In the genomic region with DNA sequence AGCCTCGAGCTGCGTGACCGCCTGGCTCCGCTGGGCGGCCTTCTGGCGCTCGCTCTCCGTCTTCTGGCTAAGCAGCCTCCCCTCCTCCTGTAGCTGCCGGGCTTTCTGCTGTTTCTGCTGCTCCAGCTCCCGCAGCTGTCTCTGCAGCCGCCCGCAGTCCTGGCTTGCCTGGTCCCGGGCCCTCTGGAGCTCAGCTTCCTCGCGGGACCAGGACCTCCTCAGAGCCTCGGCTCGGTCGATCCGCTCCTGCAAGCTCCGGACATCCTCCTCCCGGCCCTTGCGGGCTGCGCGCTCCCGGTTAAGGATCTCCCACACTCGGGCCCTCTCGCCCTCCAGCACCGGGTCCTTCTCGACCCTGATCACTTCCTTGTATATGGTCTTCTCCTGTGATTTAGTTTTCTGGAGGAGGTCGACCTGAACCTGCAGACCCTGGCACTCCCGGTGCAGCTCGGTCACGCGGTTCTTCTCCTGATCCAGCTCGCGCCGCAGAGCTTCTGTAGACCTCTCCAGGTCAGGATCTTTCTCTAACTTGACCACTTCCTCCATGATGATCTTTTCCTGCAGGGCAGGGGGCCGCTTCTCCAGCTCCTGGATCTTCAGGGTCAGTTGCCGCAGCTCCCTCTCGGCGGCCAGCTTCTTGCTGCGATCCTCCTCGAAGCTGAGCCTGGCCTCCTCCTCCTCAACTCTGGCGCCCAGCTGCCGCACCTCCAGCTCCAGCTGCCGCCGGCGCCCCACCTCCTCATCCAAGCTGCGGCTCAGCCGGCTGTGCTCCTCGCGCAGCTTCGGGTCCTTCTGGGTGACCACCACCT, we compare ENCODE assay signal across 8 mouse cellular contexts. TPM values are rescaled to one million over a fixed set of nuclear protein-coding genes. Genes with fewer than 3 reads are reported as not detected.
DNase-seq lines count a peak whose midpoint lies in the region; ATAC-seq and TF ChIP-seq lines count a peak whose summit lies in the region.

No protein-coding gene starts in this region.

- ATAC-seq in lung, postnatal 0 days: no peak
- no peak for ATAC-seq in activated CD4-positive, CD25-positive, alpha-beta regulatory T cell, adult 4 months

- no peaks in the 10 kb centered on the region for H3K36me3 ChIP-seq in lung, postnatal 0 days (ENCODE audit: insufficient read depth, low read length)

- TF ChIP-seq CTCF in layer of hippocampus, adult 2 months (conservative IDR thresholded peaks at IDR 0.05): peak; percentile 30; the same call in 1 of the 2 replicates
- peak; percentile 28; the same call in 1 of the 2 replicates for TF ChIP-seq CTCF in lung, postnatal 0 days (IDR thresholded peaks at IDR 0.05)

- 26% methylated on average over 52 of the region's 53 CpGs for WGBS in lung, postnatal 0 days

- H3K27ac ChIP-seq in layer of hippocampus, adult 2 months: no peak overlapping the region; the same call in 1 of the 2 replicates
- H3K27ac ChIP-seq in lung, postnatal 0 days (ENCODE audit: low read length): no peak overlapping the region

- no peak for DNase-seq in layer of hippocampus, adult 2 months (ENCODE audit: low spot score in 2 of 2)
- no peak for DNase-seq in layer of hippocampus, postnatal 14 days (ENCODE audit: low spot score in 2 of 2)
- peak; percentile 58 for DNase-seq in embryo, embryonic 9.5 days (ENCODE audit: extremely low spot score)
- peak; percentile 47 to 59 for DNase-seq in heart, postnatal 14 days
- no peak for DNase-seq in lung, postnatal 0 days (ENCODE audit: low spot score)
- DNase-seq in urinary bladder, adult 18-20 months (ENCODE audit: low spot score in 2 of 2): no peak
- no peak for DNase-seq in layer of hippocampus, adult 11-12 months (ENCODE audit: low spot score)

- peaks cover 7% of the 10 kb centered on the region; the same call in 1 of the 2 replicates for H3K27me3 ChIP-seq in lung, postnatal 0 days (replicated peaks; ENCODE audit: insufficient read depth, low read length)

- no peak for TF ChIP-seq EP300 in lung, postnatal 0 days (IDR thresholded peaks at IDR 0.05)

- intact Hi-C loops in heart, postnatal 14 days (cut with DNase I): no loop called here

- H3K4me2 ChIP-seq in lung, postnatal 0 days (replicated peaks; ENCODE audit: low read depth, low read length): peak overlapping the region; percentile 56

- H3K9me3 ChIP-seq in lung, postnatal 0 days (ENCODE audit: low read length): no peaks in the 10 kb centered on the region

- 0 out of 2 replicates have a peak overlapping the region, but pooled peaks have one; percentile 16 for H3K9ac ChIP-seq in lung, postnatal 0 days (replicated peaks; ENCODE audit: low read depth)

- H3K4me1 ChIP-seq in lung, postnatal 0 days (ENCODE audit: insufficient read depth, low read depth, low read length): peaks cover 9% of the 10 kb centered on the region

- H3K4me3 ChIP-seq in layer of hippocampus, adult 2 months: peak overlapping the region; percentile 38
- peak overlapping the region; percentile 28 for H3K4me3 ChIP-seq in lung, postnatal 0 days (ENCODE audit: low read depth, low read length)

RNA-seq across cellular contexts. Expression of gene Evpl, which starts 15.7 kb away (rescaled TPM):
- total RNA-seq in layer of hippocampus, adult 2 months (2021): under 1 TPM; 0.67 to 0.93 TPM
- total RNA-seq in layer of hippocampus, postnatal 14 days (2021): under 1 TPM; 0.44 to 0.72 TPM
- under 1 TPM; 0.83 to 0.93 TPM for total RNA-seq in heart, postnatal 14 days (2021)
- 2.9 and 4.2 TPM in 2 replicates for polyA plus RNA-seq in lung, postnatal 0 days (2015; fragmentation: Nextera tagmentation; extraction: Ambion mirVana)
- polyA plus RNA-seq in activated CD4-positive, CD25-positive, alpha-beta regulatory T cell, adult 4 months (2017; shearing (Covaris generic)): not detected

RNA-seq across cellular contexts. Expression of gene Acox1, which starts 23.3 kb away (rescaled TPM):
- total RNA-seq in layer of hippocampus, adult 2 months (2021): 100 to 1,000 TPM; 124 to 126 TPM
- 100 to 1,000 TPM; 123 to 125 TPM for total RNA-seq in layer of hippocampus, postnatal 14 days (2021)
- total RNA-seq in heart, postnatal 14 days (2021): 100 to 1,000 TPM; 101 to 116 TPM
- 31.7 and 33.5 TPM in 2 replicates for polyA plus RNA-seq in lung, postnatal 0 days (2015; fragmentation: Nextera tagmentation; extraction: Ambion mirVana)
- polyA plus RNA-seq in activated CD4-positive, CD25-positive, alpha-beta regulatory T cell, adult 4 months (2017; shearing (Covaris generic)): 10 to 100 TPM; 10.0 to 11.7 TPM

RNA-seq across cellular contexts. Expression of gene Ten1, which starts 23.5 kb away (rescaled TPM):
- 10 to 100 TPM; 39.6 to 40.1 TPM for total RNA-seq in layer of hippocampus, adult 2 months (2021)
- total RNA-seq in layer of hippocampus, postnatal 14 days (2021): 10 to 100 TPM; 42.9 to 53.7 TPM
- total RNA-seq in heart, postnatal 14 days (2021): 10 to 100 TPM; 22.2 to 27.0 TPM
- 74.7 and 79.0 TPM in 2 replicates for polyA plus RNA-seq in lung, postnatal 0 days (2015; fragmentation: Nextera tagmentation; extraction: Ambion mirVana)
- 10 to 100 TPM; 56.1 to 77.2 TPM for polyA plus RNA-seq in activated CD4-positive, CD25-positive, alpha-beta regulatory T cell, adult 4 months (2017; shearing (Covaris generic))

RNA-seq across cellular contexts. Expression of gene Srp68, which starts 51.9 kb away (rescaled TPM):
- 10 to 100 TPM; 63.7 to 64.1 TPM for total RNA-seq in layer of hippocampus, adult 2 months (2021)
- 10 to 100 TPM; 52.0 to 55.7 TPM for total RNA-seq in layer of hippocampus, postnatal 14 days (2021)
- 10 to 100 TPM; 54.4 to 55.6 TPM for total RNA-seq in heart, postnatal 14 days (2021)
- 43.0 and 47.4 TPM in 2 replicates for polyA plus RNA-seq in lung, postnatal 0 days (2015; fragmentation: Nextera tagmentation; extraction: Ambion mirVana)
- 10 to 100 TPM; 33.1 to 42.4 TPM for polyA plus RNA-seq in activated CD4-positive, CD25-positive, alpha-beta regulatory T cell, adult 4 months (2017; shearing (Covaris generic))

RNA-seq across cellular contexts. Expression of gene Fbf1, which starts 54.2 kb away (rescaled TPM):
- 10 to 100 TPM; 91.6 to 96.4 TPM for total RNA-seq in layer of hippocampus, adult 2 months (2021)
- 100 to 1,000 TPM in 1 of 2 experiments, 10 to 100 TPM in 1; 87.9 to 102 TPM for total RNA-seq in layer of hippocampus, postnatal 14 days (2021)
- 10 to 100 TPM; 15.1 to 17.2 TPM for total RNA-seq in heart, postnatal 14 days (2021)
- polyA plus RNA-seq in lung, postnatal 0 days (2015; fragmentation: Nextera tagmentation; extraction: Ambion mirVana): 11.9 and 16.6 TPM in 2 replicates
- 1 to 10 TPM; 2.1 to 3.4 TPM for polyA plus RNA-seq in activated CD4-positive, CD25-positive, alpha-beta regulatory T cell, adult 4 months (2017; shearing (Covaris generic))

Comparison
In these comparisons a context has a peak if more than half of its experiments do, and no peak if none do; other contexts are left out.
1. DNase-seq: peak in embryo, embryonic 9.5 days (single experiment) and heart, postnatal 14 days (2 of 2); none in layer of hippocampus, adult 2 months (0 of 2), layer of hippocampus, postnatal 14 days (0 of 2), lung, postnatal 0 days (single experiment), urinary bladder, adult 18-20 months (0 of 2) and layer of hippocampus, adult 11-12 months (single experiment).